Mouse (Mus musculus) midbrain, postnatal 0 days (tissue): ENCODE data around the gene Lrfn2. TPM values are rescaled to one million over a fixed set of nuclear protein-coding genes. Genes with fewer than 3 reads are reported as not detected.
A peak's percentile ranks its signal among the peaks of the same experiment; 100 is the strongest.

Source experiments
- ATAC-seq: fragments of 200-750 bp; cut with Nextera tagmentation; 2 replicates; pipeline ENCODE4 v1.8.0; 2017; ENCODE audit warnings: moderate number of reproducible peaks, mild to moderate bottlenecking, moderate TSS enrichment, moderate library complexity; ENCODE audit not compliant: low FRiP score
- DNase-seq: peaks from one replicate; pipeline ENCODE4 v3.0.0-alpha.2; 2015; ENCODE audit warnings: low spot score
- H3K27ac ChIP-seq: fragments of 300-500 bp; sonication (generic); 2 replicates; pipeline ENCODE4 v1.5.1; 2014; ENCODE audit warnings: low read depth, mild to moderate bottlenecking, low read length, mixed read lengths
- H3K27me3 ChIP-seq: fragments of 300-500 bp; sonication (generic); 2 replicates; pipeline ENCODE4 v1.6.1; 2014; ENCODE audit warnings: low read length, control low read depth, mixed read lengths; ENCODE audit not compliant: insufficient read depth
- H3K36me3 ChIP-seq: fragments of 300-500 bp; sonication (generic); 2 replicates; pipeline ENCODE4 v1.6.1; 2014; ENCODE audit warnings: low read length, control low read depth, mixed read lengths; ENCODE audit not compliant: insufficient read depth
- H3K4me1 ChIP-seq: fragments of 300-500 bp; sonication (generic); 2 replicates; pipeline ENCODE4 v1.6.1; 2014; ENCODE audit warnings: mild to moderate bottlenecking, control low read depth, antibody characterized with exemption, low read length, mixed read lengths; ENCODE audit not compliant: insufficient read depth
- H3K4me2 ChIP-seq: fragments of 300-500 bp; sonication (generic); 2 replicates; pipeline ENCODE4 v1.6.1; 2014; ENCODE audit warnings: low read depth, mild to moderate bottlenecking, low read length, mixed read lengths; ENCODE audit not compliant: poor library complexity, severe bottlenecking
- H3K4me3 ChIP-seq: fragments of 300-500 bp; sonication (generic); 2 replicates; pipeline ENCODE4 v1.5.1; 2014; ENCODE audit warnings: low read depth, mild to moderate bottlenecking, low read length, moderate library complexity
- H3K9ac ChIP-seq: fragments of 300-500 bp; sonication (generic); replicated peaks from 2 replicates; pipeline ENCODE4 v1.6.1; 2014; ENCODE audit warnings: mild to moderate bottlenecking, low read length, moderate library complexity, mixed read lengths; ENCODE audit not compliant: poor library complexity, severe bottlenecking
- H3K9me3 ChIP-seq: fragments of 300-500 bp; sonication (generic); 2 replicates; pipeline ENCODE4 v1.6.1; 2016; ENCODE audit warnings: low read length, control low read depth
- CTCF ChIP-seq: IDR thresholded peaks from 2 replicates; pipeline ENCODE4 v1.5.1; 2016; ENCODE audit warnings: antibody characterized with exemption, mild to moderate bottlenecking
- WGBS: fragments of 180-500 bp; shearing (Covaris S2); extraction: QIAGEN DNeasy Blood & Tissue Kit; methylation state at CpG from one replicate; pipeline ENCODE4 v1.1.7; 2014; 5-methylcytosine and 5-hydroxymethylcytosine counted together
- polyA plus RNA-seq: library from polyadenylated mRNA; unstranded; fragments of >200 nt; fragmentation: Nextera tagmentation; extraction: Ambion mirVana; gene quantifications from 2 replicates; pipeline ENCODE4 v1.2.1, GENCODE M21; 2015
- total RNA-seq: library from RNA; depleted of rRNA; stranded (reverse); fragments of >200 nt; gene quantifications from 2 replicates; pipeline ENCODE4 v1.2.3, GENCODE M21; 2014

Lrfn2 gene
- total and polyA plus RNA-seq, 2 experiments from 2014 or later = 17.3 to 40.7 TPM

DNA sequence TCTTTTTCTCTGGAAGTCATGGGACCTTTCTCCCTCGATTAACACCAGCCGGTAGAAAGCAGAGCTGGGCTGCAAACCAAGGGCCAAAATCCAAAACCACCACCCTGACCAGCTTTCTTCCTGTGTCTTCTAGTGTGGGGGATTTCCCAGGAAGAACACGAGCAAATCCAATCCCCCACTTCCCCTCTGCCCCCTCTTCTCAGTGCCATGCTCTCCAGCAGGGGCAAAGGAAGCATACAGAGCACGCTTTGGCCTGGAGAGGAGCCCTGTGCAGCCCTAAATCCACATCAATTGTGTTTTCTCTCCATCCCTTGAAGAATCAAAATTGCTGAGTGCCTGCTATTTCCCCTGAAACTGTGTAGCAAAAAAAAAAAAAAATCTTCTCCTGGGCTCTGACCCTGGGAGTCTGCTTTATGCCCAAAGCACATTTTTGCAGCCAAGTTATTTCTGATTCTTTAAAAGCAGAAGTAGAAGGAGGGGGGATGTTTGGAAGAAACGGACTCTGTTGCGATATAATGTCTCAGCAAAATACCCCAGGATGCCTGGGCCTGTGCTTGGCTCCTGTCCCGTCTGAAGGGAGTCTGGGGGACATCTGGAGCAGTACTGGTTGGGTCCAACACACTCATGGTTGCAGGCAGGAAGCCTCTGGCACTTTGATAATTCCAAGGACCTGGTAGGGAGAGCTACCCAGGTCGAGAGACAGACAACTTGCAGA, 86.8 kb downstream of the Lrfn2 start:
- no peak for DNase-seq
- 67% methylated on average over 8 of the region's 8 CpGs for WGBS
- Histone ChIP-seq H3K9ac (no peak overlapping the region), H3K4me3 (no peak overlapping the region), H3K27ac (no peak overlapping the region), H3K27me3 (no peaks in the 10 kb centered on the region), H3K9me3 (no peaks in the 10 kb centered on the region), H3K36me3 (no peaks in the 10 kb centered on the region), H3K4me1 (no peaks in the 10 kb centered on the region; the same call in 1 of the 2 replicates), H3K4me2 (no peak overlapping the region)
- no peak for TF ChIP-seq CTCF
- ATAC-seq = no peak

GRCm38 (mm10) chr17:49029556-49030268, 97.5 kb downstream of the Lrfn2 start:
- H3K27me3 ChIP-seq = no peaks in the 10 kb centered on the region
- DNase-seq = peak; percentile 51
- TF ChIP-seq CTCF = no peak
- no peak overlapping the region for H3K4me3 ChIP-seq
- no peaks in the 10 kb centered on the region for H3K9me3 ChIP-seq
- no peak overlapping the region for H3K9ac ChIP-seq
- peak overlapping the region; percentile 69 for H3K27ac ChIP-seq
- ATAC-seq = peak; percentile 87
- H3K4me2 ChIP-seq = no peak overlapping the region
- peaks cover 18% of the 10 kb centered on the region for H3K4me1 ChIP-seq
- H3K36me3 ChIP-seq = no peaks in the 10 kb centered on the region
- WGBS = 33% methylated on average over 11 of the region's 11 CpGs

DNA sequence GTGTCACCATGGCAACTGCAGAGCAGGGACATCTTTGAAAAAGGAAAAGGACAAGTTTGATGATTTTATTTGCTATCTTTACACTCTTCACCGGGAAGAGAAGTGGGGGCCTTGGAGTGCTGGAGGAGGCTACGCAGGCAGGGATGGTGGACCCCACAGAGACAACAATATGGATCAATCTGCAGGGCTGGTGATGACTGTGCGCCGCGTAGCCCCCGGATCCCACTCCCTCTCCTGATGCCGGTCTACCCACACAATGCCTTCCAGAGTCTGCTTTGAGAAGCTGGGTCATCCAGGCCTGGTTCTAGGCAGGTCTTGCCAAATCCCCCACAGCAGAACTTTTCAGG, 98.1 kb downstream of the Lrfn2 start:
- WGBS = 59% methylated on average over 7 of the region's 7 CpGs
- no peaks in the 10 kb centered on the region for H3K36me3 ChIP-seq
- no peaks in the 10 kb centered on the region for H3K9me3 ChIP-seq
- H3K27me3 ChIP-seq = no peaks in the 10 kb centered on the region
- ATAC-seq (peak; percentile 42; the same call in 1 of the 2 replicates), DNase-seq (no peak)
- H3K9ac ChIP-seq = no peak overlapping the region
- no peak for TF ChIP-seq CTCF
- no peak overlapping the region for H3K4me2 ChIP-seq
- peaks cover 18% of the 10 kb centered on the region for H3K4me1 ChIP-seq
- H3K4me3 ChIP-seq = no peak overlapping the region
- peak overlapping the region; percentile 76 for H3K27ac ChIP-seq

- WGBS = 85% methylated on average over 5 of the region's 5 CpGs
- no peak for DNase-seq
- Histone ChIP-seq H3K27me3 (no peaks in the 10 kb centered on the region), H3K4me3 (no peak overlapping the region), H3K4me2 (no peak overlapping the region), H3K4me1 (peaks cover 18% of the 10 kb centered on the region), H3K27ac (peak overlapping the region; percentile 76), H3K9ac (no peak overlapping the region), H3K9me3 (no peaks in the 10 kb centered on the region), H3K36me3 (no peaks in the 10 kb centered on the region)
- ATAC-seq = no peak
- no peak for TF ChIP-seq CTCF
Measured at GRCm38 (mm10) chr17:49030841-49031240, 98.7 kb downstream of the Lrfn2 start.

DNA sequence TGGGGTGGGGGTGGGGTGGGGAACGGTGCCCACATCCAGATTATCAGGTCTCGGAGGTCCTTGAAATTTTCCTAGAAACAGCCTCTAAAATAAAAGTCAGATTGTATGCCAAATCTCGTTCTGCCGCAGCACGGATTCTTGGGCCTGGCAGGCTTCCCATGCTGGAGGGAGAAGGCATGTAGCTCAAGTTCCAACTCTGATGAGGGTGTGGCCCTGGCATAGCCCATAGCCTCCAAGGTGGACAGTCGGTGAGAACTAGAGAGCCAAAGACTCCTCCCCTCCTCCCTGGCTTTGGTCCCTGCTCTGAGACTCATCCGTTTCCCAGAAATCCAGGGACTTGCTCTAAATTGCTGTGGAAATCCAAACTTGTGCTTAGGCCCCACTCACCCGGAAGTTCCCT, 99.6 kb downstream of the Lrfn2 start:
- no peaks in the 10 kb centered on the region for H3K9me3 ChIP-seq
- H3K9ac ChIP-seq = no peak overlapping the region
- 66% methylated on average over 8 of the region's 8 CpGs for WGBS
- no peak for TF ChIP-seq CTCF
- H3K4me2 ChIP-seq = no peak overlapping the region
- H3K36me3 ChIP-seq = no peaks in the 10 kb centered on the region
- no peak for ATAC-seq
- no peak overlapping the region for H3K4me3 ChIP-seq
- DNase-seq = no peak
- no peak overlapping the region for H3K27ac ChIP-seq
- H3K27me3 ChIP-seq = no peaks in the 10 kb centered on the region
- peaks cover 18% of the 10 kb centered on the region for H3K4me1 ChIP-seq

- DNase-seq (no peak), ATAC-seq (no peak)
- Histone ChIP-seq H3K9ac (no peak overlapping the region), H3K9me3 (no peaks in the 10 kb centered on the region), H3K27me3 (no peaks in the 10 kb centered on the region), H3K36me3 (no peaks in the 10 kb centered on the region), H3K4me2 (no peak overlapping the region), H3K27ac (peak overlapping the region; percentile 18; the same call in 1 of the 2 replicates), H3K4me1 (peaks cover 18% of the 10 kb centered on the region), H3K4me3 (no peak overlapping the region)
- TF ChIP-seq CTCF = no peak
Measured at GRCm38 (mm10) chr17:49033276-49033675, 101.1 kb downstream of the Lrfn2 start.
